Mouse (Mus musculus): Measurements from ENCODE around the gene Nup62cl.

The Nup62cl gene

GRCm38 (mm10) chrX:140062135-140062975 is at the start of gene Nup62cl, which contains the start of gene Pih1h3b:
Nup62cl (minus strand) TSS chrX:140062712.
Pih1h3b (plus strand) TSS chrX:140062879.
- peak; percentile 26 to 51 for DNase-seq

GRCm38 (mm10) chrX:140094066-140094465 is 31.6 kb upstream of the Nup62cl start:
- no peak for DNase-seq

GRCm38 (mm10) chrX:140082535-140082934 is 20.0 kb upstream of the Nup62cl start:
- DNase-seq = no peak

GRCm38 (mm10) chrX:140060886-140061874 is 1.3 kb downstream of the Nup62cl start:
- peak; percentile 5 to 14 for DNase-seq

GRCm38 (mm10) chrX:139998691-139999065 is 63.8 kb downstream of the Nup62cl start:
- no peak for DNase-seq

GRCm38 (mm10) chrX:139997740-139998690 is 64.5 kb downstream of the Nup62cl start, which contains the start of gene Rbm41:
Rbm41 (minus strand) TSS chrX:139998595.
- peak; percentile 39 to 49 for DNase-seq

- DNase-seq = no peak
Measured at GRCm38 (mm10) chrX:139982115-139982514, 80.4 kb downstream of the Nup62cl start.
